Mouse (Mus musculus) midbrain, embryonic 16.5 days (tissue): ENCODE results near the gene Vezf1. TPM values are rescaled to one million over a fixed set of nuclear protein-coding genes. Genes with fewer than 3 reads are reported as not detected.

Source experiments
- ATAC-seq: fragments of 200-750 bp; cut with Nextera tagmentation; 2 replicates; pipeline ENCODE4 v1.8.0; 2017; ENCODE audit warnings: moderate TSS enrichment
- H3K27ac ChIP-seq: fragments of 300-500 bp; sonication (generic); 2 replicates; pipeline ENCODE4 v1.5.1; 2014; ENCODE audit warnings: mild to moderate bottlenecking, low read length, mixed read lengths
- H3K27me3 ChIP-seq: fragments of 300-500 bp; sonication (generic); 2 replicates; pipeline ENCODE4 v1.6.1; 2014; ENCODE audit warnings: low read depth, low read length, mixed read lengths; ENCODE audit not compliant: control insufficient read depth, insufficient read depth
- H3K36me3 ChIP-seq: fragments of 300-500 bp; sonication (generic); 2 replicates; pipeline ENCODE4 v1.6.1; 2014; ENCODE audit warnings: mild to moderate bottlenecking, low read length, moderate library complexity, mixed read lengths; ENCODE audit not compliant: control insufficient read depth, insufficient read depth
- H3K4me1 ChIP-seq: fragments of 300-500 bp; sonication (generic); 2 replicates; pipeline ENCODE4 v1.6.1; 2014; ENCODE audit warnings: mild to moderate bottlenecking, low read length, mixed read lengths; ENCODE audit not compliant: control insufficient read depth, insufficient read depth
- H3K4me2 ChIP-seq: fragments of 300-500 bp; sonication (generic); 2 replicates; pipeline ENCODE4 v1.6.1; 2014; ENCODE audit warnings: mild to moderate bottlenecking, low read length, mixed read lengths
- H3K4me3 ChIP-seq: fragments of 300-500 bp; sonication (generic); 2 replicates; pipeline ENCODE4 v1.5.1; 2014; ENCODE audit warnings: low read depth, mild to moderate bottlenecking, low read length, moderate library complexity, mixed read lengths
- H3K9ac ChIP-seq: fragments of 300-500 bp; sonication (generic); 2 replicates; pipeline ENCODE4 v1.6.1; 2014; ENCODE audit warnings: low read depth, low read length, mixed read lengths
- H3K9me3 ChIP-seq: fragments of 300-500 bp; sonication (generic); replicated peaks from 2 replicates; pipeline ENCODE4 v1.6.1; 2014; ENCODE audit warnings: mild to moderate bottlenecking, low read length, mixed read lengths; ENCODE audit not compliant: control insufficient read depth, poor library complexity, severe bottlenecking
- WGBS: fragments of 180-500 bp; shearing (Covaris S2); extraction: QIAGEN DNeasy Blood & Tissue Kit; methylation state at CpG from one replicate; pipeline ENCODE4 v1.1.7; 2014; 5-methylcytosine and 5-hydroxymethylcytosine counted together
- polyA plus RNA-seq: library from polyadenylated mRNA; unstranded; fragments of >200 nt; fragmentation: Nextera tagmentation; extraction: Ambion mirVana; gene quantifications from 2 replicates; pipeline ENCODE4 v1.2.1, GENCODE M21; 2015

The Vezf1 gene
- polyA plus RNA-seq, 1 experiment from 2014 or later, result 39.5 TPM

GRCm38 (mm10) chr11:88099599-88100023, 31.5 kb downstream of the Vezf1 start:
- no peaks in the 10 kb centered on the region for H3K9me3 ChIP-seq
- no peaks in the 10 kb centered on the region for H3K36me3 ChIP-seq
- peak; percentile 27 for ATAC-seq
- H3K4me3 ChIP-seq, result peak overlapping the region; percentile 83
- H3K4me2 ChIP-seq, result peak overlapping the region; percentile 89
- H3K27me3 ChIP-seq, result peaks cover 5% of the 10 kb centered on the region; the same call in 1 of the 2 replicates
- H3K27ac ChIP-seq, result peak overlapping the region; percentile 89
- H3K4me1 ChIP-seq, result peaks cover 25% of the 10 kb centered on the region
- peak overlapping the region; percentile 93 for H3K9ac ChIP-seq
- 0% methylated on average over 17 of the region's 38 CpGs for WGBS

GRCm38 (mm10) chr11:88100170-88100569, 32.1 kb downstream of the Vezf1 start:
- H3K36me3 ChIP-seq, result no peaks in the 10 kb centered on the region
- H3K9ac ChIP-seq, result no peak overlapping the region; the same call in 1 of the 2 replicates
- peak overlapping the region; percentile 89 for H3K4me2 ChIP-seq
- WGBS, result 31% methylated on average over 4 of the region's 4 CpGs
- H3K27ac ChIP-seq, result peak overlapping the region; percentile 89
- peaks cover 25% of the 10 kb centered on the region for H3K4me1 ChIP-seq
- peak overlapping the region; percentile 83 for H3K4me3 ChIP-seq
- ATAC-seq, result 0 out of 2 replicates have a peak, but pooled peaks have one; percentile 37
- peaks cover 5% of the 10 kb centered on the region; the same call in 1 of the 2 replicates for H3K27me3 ChIP-seq
- H3K9me3 ChIP-seq, result no peaks in the 10 kb centered on the region

- 94% methylated on average over 19 of the region's 19 CpGs for WGBS
- Histone ChIP-seq H3K4me2 (no peak overlapping the region), H3K4me3 (no peak overlapping the region), H3K4me1 (peaks cover 15% of the 10 kb centered on the region), H3K9ac (no peak overlapping the region), H3K36me3 (no peaks in the 10 kb centered on the region), H3K27me3 (no peaks in the 10 kb centered on the region), H3K9me3 (no peaks in the 10 kb centered on the region), H3K27ac (no peak overlapping the region)
- ATAC-seq, result no peak
Measured at GRCm38 (mm10) chr11:88103214-88103941, 35.3 kb downstream of the Vezf1 start.

GRCm38 (mm10) chr11:88105494-88106291, 37.6 kb downstream of the Vezf1 start:
- no peak for ATAC-seq
- 73% methylated on average over 6 of the region's 6 CpGs for WGBS
- no peaks in the 10 kb centered on the region for H3K27me3 ChIP-seq
- no peaks in the 10 kb centered on the region for H3K36me3 ChIP-seq
- no peak overlapping the region for H3K4me3 ChIP-seq
- no peak overlapping the region for H3K9ac ChIP-seq
- H3K9me3 ChIP-seq, result no peaks in the 10 kb centered on the region
- no peak overlapping the region for H3K27ac ChIP-seq
- H3K4me1 ChIP-seq, result peaks cover 4% of the 10 kb centered on the region; the same call in 1 of the 2 replicates
- no peak overlapping the region for H3K4me2 ChIP-seq

- no peaks in the 10 kb centered on the region for H3K36me3 ChIP-seq
- H3K27me3 ChIP-seq, result no peaks in the 10 kb centered on the region
- no peak overlapping the region for H3K4me2 ChIP-seq
- 69% methylated on average over 8 of the region's 8 CpGs for WGBS
- H3K9ac ChIP-seq, result no peak overlapping the region
- ATAC-seq, result no peak
- peaks cover 2% of the 10 kb centered on the region; the same call in 1 of the 2 replicates for H3K4me1 ChIP-seq
- H3K27ac ChIP-seq, result no peak overlapping the region
- H3K9me3 ChIP-seq, result no peaks in the 10 kb centered on the region
- no peak overlapping the region for H3K4me3 ChIP-seq
Measured at GRCm38 (mm10) chr11:88106292-88106554, 38.1 kb downstream of the Vezf1 start.

- no peak overlapping the region for H3K4me3 ChIP-seq
- no peaks in the 10 kb centered on the region for H3K27me3 ChIP-seq
- H3K36me3 ChIP-seq, result no peaks in the 10 kb centered on the region
- H3K9ac ChIP-seq, result no peak overlapping the region
- H3K9me3 ChIP-seq, result no peaks in the 10 kb centered on the region
- H3K4me1 ChIP-seq, result no peaks in the 10 kb centered on the region; the same call in 1 of the 2 replicates
- no peak for ATAC-seq
- H3K4me2 ChIP-seq, result no peak overlapping the region
- WGBS, result 79% methylated on average over 4 of the region's 4 CpGs
- no peak overlapping the region for H3K27ac ChIP-seq
Measured at GRCm38 (mm10) chr11:88107365-88107764, 39.3 kb downstream of the Vezf1 start.

GRCm38 (mm10) chr11:88110031-88110594, 42.0 kb downstream of the Vezf1 start:
- Histone ChIP-seq H3K9ac (no peak overlapping the region), H3K4me2 (no peak overlapping the region), H3K36me3 (no peaks in the 10 kb centered on the region), H3K27me3 (no peaks in the 10 kb centered on the region), H3K9me3 (no peaks in the 10 kb centered on the region), H3K4me1 (peaks cover 7% of the 10 kb centered on the region), H3K4me3 (no peak overlapping the region), H3K27ac (no peak overlapping the region)
- no peak for ATAC-seq
- WGBS, result 61% methylated on average over 9 of the region's 9 CpGs

- H3K27me3 ChIP-seq, result no peaks in the 10 kb centered on the region
- H3K36me3 ChIP-seq, result no peaks in the 10 kb centered on the region
- no peak overlapping the region for H3K27ac ChIP-seq
- no peak overlapping the region for H3K4me2 ChIP-seq
- peaks cover 9% of the 10 kb centered on the region for H3K4me1 ChIP-seq
- H3K4me3 ChIP-seq, result no peak overlapping the region
- ATAC-seq, result no peak
- H3K9me3 ChIP-seq, result no peaks in the 10 kb centered on the region
- H3K9ac ChIP-seq, result 0 out of 2 replicates have a peak overlapping the region, but pooled peaks have one; percentile 7
- 56% methylated on average over 13 of the region's 13 CpGs for WGBS
Measured at GRCm38 (mm10) chr11:88112078-88112477, 44.0 kb downstream of the Vezf1 start.
